Comparison of ENCODE assay signal across 24 mouse cellular contexts in genomic region chr11:79061839-79062238, GRCm38 (mm10).
DNase-seq lines count a peak whose midpoint lies in the region; ATAC-seq and TF ChIP-seq lines count a peak whose summit lies in the region.
"Had no signal": no experiment of that assay in that cellular context is flagged by ENCODE, and none has a peak within 500 bp of the region (broad histone marks: within the 10 kb centered on the region; RNA-seq: fewer than 3 reads in every experiment).

No protein-coding gene starts in this region.

- H3K4me3 ChIP-seq in gastrocnemius, adult 2 months = no peak overlapping the region
- H3K4me3 ChIP-seq in E14TG2a.4 (replicated peaks; ENCODE audit: low read length) = peak overlapping the region; percentile 66
- H3K4me3 ChIP-seq in limb, embryonic 10.5 days = no peak overlapping the region
- no peak overlapping the region for H3K4me3 ChIP-seq in kidney, embryonic 14.5 days (ENCODE audit: low read length)
- H3K4me3 ChIP-seq: erythroblast, embryonic 14.5 days; limb, embryonic 13.5 days; liver, embryonic 13.5 days had no signal

- peaks cover 12% of the 10 kb centered on the region; the same call in 1 of the 2 replicates for H3K4me1 ChIP-seq in E14TG2a.4 (replicated peaks; ENCODE audit: low read depth, low read length)
- peaks cover 39% of the 10 kb centered on the region for H3K4me1 ChIP-seq in limb, embryonic 10.5 days
- H3K4me1 ChIP-seq in kidney, embryonic 14.5 days (ENCODE audit: control insufficient read depth, insufficient read depth, low read length) = peaks cover 7% of the 10 kb centered on the region; the same call in 1 of the 2 replicates

- intact Hi-C loops in gastrocnemius, adult 2 months (cut with DNase I) = no loop called here
- intact Hi-C loops in gastrocnemius, postnatal 14 days (cut with DNase I; ENCODE audit: low total_unique reads) = no loop called here

- no peak for DNase-seq in gastrocnemius, adult 2 months
- no peak for DNase-seq in gastrocnemius, postnatal 14 days
- peak; percentile 57 for DNase-seq in ZHBTc4 (ENCODE audit: low read depth, low spot score)
- no peak for DNase-seq in limb, embryonic 10.5 days (ENCODE audit: low spot score)
- DNase-seq in ovary, postnatal 14 days (ENCODE audit: low spot score) = no peak
- DNase-seq: adrenal gland, postnatal 25 days; cerebellum, adult 11 months; cerebellum, postnatal 14 days; kidney, adult 2 months; kidney, postnatal 36 days; layer of hippocampus, adult 9-11 months; liver, embryonic 13.5 days; lung, embryonic 14.5 days; lung, postnatal 36 days; right cerebral cortex, postnatal 4 days had no signal

- no peaks in the 10 kb centered on the region for H3K9me3 ChIP-seq in E14TG2a.4 (ENCODE audit: low read length)
- no peaks in the 10 kb centered on the region for H3K9me3 ChIP-seq in limb, embryonic 10.5 days (replicated peaks)
- no peaks in the 10 kb centered on the region for H3K9me3 ChIP-seq in kidney, embryonic 14.5 days (ENCODE audit: control insufficient read depth, low read length)
- H3K9me3 ChIP-seq: limb, embryonic 13.5 days; liver, embryonic 13.5 days had no signal

- H3K36me3 ChIP-seq in E14TG2a.4 (ENCODE audit: insufficient read depth, low read length) = no peaks in the 10 kb centered on the region
- H3K36me3 ChIP-seq in limb, embryonic 10.5 days = no peaks in the 10 kb centered on the region
- no peaks in the 10 kb centered on the region for H3K36me3 ChIP-seq in kidney, embryonic 14.5 days (ENCODE audit: control insufficient read depth, insufficient read depth, low read length)
- H3K36me3 ChIP-seq: limb, embryonic 13.5 days; liver, embryonic 13.5 days had no signal

- 0 out of 2 replicates have a peak overlapping the region, but pooled peaks have one; percentile 25 for H3K27ac ChIP-seq in gastrocnemius, adult 2 months
- H3K27ac ChIP-seq in limb, embryonic 10.5 days = 0 out of 2 replicates have a peak overlapping the region, but pooled peaks have one; percentile 26
- H3K27ac ChIP-seq in kidney, embryonic 14.5 days (ENCODE audit: low read depth, low read length) = no peak overlapping the region
- H3K27ac ChIP-seq: limb, embryonic 13.5 days; liver, embryonic 13.5 days had no signal

- H3K9ac ChIP-seq in kidney, embryonic 14.5 days (ENCODE audit: low read depth, low read length) = no peak overlapping the region
- H3K9ac ChIP-seq: limb, embryonic 13.5 days; liver, embryonic 13.5 days; lung, embryonic 14.5 days had no signal

- no peak for ATAC-seq in kidney, embryonic 14.5 days (ENCODE audit: low FRiP score, low TSS enrichment)
- ATAC-seq: forebrain, embryonic 16.5 days; hindbrain, embryonic 16.5 days; Patski had no signal

- WGBS in limb, embryonic 10.5 days = 38% methylated on average over 7 of the region's 7 CpGs
- 37% methylated on average over 7 of the region's 7 CpGs for WGBS in kidney, embryonic 14.5 days

- no peaks in the 10 kb centered on the region for H3K27me3 ChIP-seq in E14TG2a.4 (ENCODE audit: insufficient read depth, low read length)
- no peaks in the 10 kb centered on the region for H3K27me3 ChIP-seq in limb, embryonic 10.5 days (ENCODE audit: low read depth, poor library complexity, severe bottlenecking)
- no peaks in the 10 kb centered on the region for H3K27me3 ChIP-seq in kidney, embryonic 14.5 days (ENCODE audit: control insufficient read depth, insufficient read depth, low read length)
- H3K27me3 ChIP-seq: limb, embryonic 13.5 days; liver, embryonic 13.5 days; Patski had no signal

- H3K4me2 ChIP-seq in kidney, embryonic 14.5 days (replicated peaks; ENCODE audit: low read depth, low read length) = no peak overlapping the region
- H3K4me2 ChIP-seq: heart, embryonic 11.5 days; limb, embryonic 13.5 days; liver, embryonic 13.5 days; lung, embryonic 14.5 days; midbrain, embryonic 11.5 days had no signal

- no peak for TF ChIP-seq CTCF in gastrocnemius, adult 2 months (IDR thresholded peaks at IDR 0.05)
- TF ChIP-seq CTCF in E14TG2a.4 (conservative IDR thresholded peaks at IDR 0.05; ENCODE audit: low read length) = no peak
